In genomic region chr4:126466251-126466750, GRCm38 (mm10) we compare ENCODE assay signal across 10 mouse cellular contexts. TPM values are rescaled to one million over a fixed set of nuclear protein-coding genes. Genes with fewer than 3 reads are reported as not detected.
DNase-seq lines count a peak whose midpoint lies in the region; ATAC-seq and TF ChIP-seq lines count a peak whose summit lies in the region.
"Had no signal": no experiment of that assay in that cellular context is flagged by ENCODE, and none has a peak within 500 bp of the region (broad histone marks: within the 10 kb centered on the region; RNA-seq: fewer than 3 reads in every experiment).

No protein-coding gene starts in this region.

- ATAC-seq in forebrain, postnatal 0 days = no peak
- ATAC-seq in liver, postnatal 0 days = no peak
- no peak for ATAC-seq in lung, postnatal 0 days

- H3K4me1 ChIP-seq in heart, embryonic 10.5 days = peaks cover 48% of the 10 kb centered on the region
- peaks cover 25% of the 10 kb centered on the region for H3K4me1 ChIP-seq in forebrain, postnatal 0 days (ENCODE audit: insufficient read depth)
- peaks cover 21% of the 10 kb centered on the region for H3K4me1 ChIP-seq in liver, postnatal 0 days (ENCODE audit: insufficient read depth)
- peaks cover 16% of the 10 kb centered on the region; the same call in 1 of the 2 replicates for H3K4me1 ChIP-seq in lung, postnatal 0 days (ENCODE audit: insufficient read depth, low read depth, low read length)

- H3K9me3 ChIP-seq in heart, embryonic 10.5 days = no peaks in the 10 kb centered on the region
- no peaks in the 10 kb centered on the region for H3K9me3 ChIP-seq in forebrain, postnatal 0 days (ENCODE audit: low read length)
- H3K9me3 ChIP-seq in liver, postnatal 0 days (ENCODE audit: low read length) = no peaks in the 10 kb centered on the region
- no peaks in the 10 kb centered on the region for H3K9me3 ChIP-seq in lung, postnatal 0 days (ENCODE audit: low read length)

- DNase-seq in heart, embryonic 10.5 days (ENCODE audit: low spot score) = no peak
- no peak for DNase-seq in heart, adult 9 months (ENCODE audit: low spot score in 2 of 2)
- peak; percentile 35 for DNase-seq in ES-CJ7 (ENCODE audit: low read depth, low spot score)
- DNase-seq in forebrain, postnatal 0 days = no peak
- DNase-seq in liver, postnatal 0 days = no peak
- no peak for DNase-seq in cerebellum, postnatal 25 days
- no peak for DNase-seq in left cerebral cortex, adult 11 months (ENCODE audit: low spot score)
- DNase-seq in lung, postnatal 0 days (ENCODE audit: low spot score) = no peak
- DNase-seq: adrenal gland, adult 8-10 months had no signal

- H3K9ac ChIP-seq in forebrain, postnatal 0 days = peak overlapping the region; percentile 37
- H3K9ac ChIP-seq in liver, postnatal 0 days (replicated peaks) = no peak overlapping the region
- no peak overlapping the region for H3K9ac ChIP-seq in lung, postnatal 0 days (replicated peaks; ENCODE audit: low read depth)

- H3K27me3 ChIP-seq in heart, embryonic 10.5 days (ENCODE audit: insufficient read depth, poor library complexity, severe bottlenecking) = no peaks in the 10 kb centered on the region
- H3K27me3 ChIP-seq in forebrain, postnatal 0 days (ENCODE audit: insufficient read depth, low read length) = no peaks in the 10 kb centered on the region
- H3K27me3 ChIP-seq in liver, postnatal 0 days (ENCODE audit: insufficient read depth, low read length) = no peaks in the 10 kb centered on the region
- no peaks in the 10 kb centered on the region for H3K27me3 ChIP-seq in lung, postnatal 0 days (replicated peaks; ENCODE audit: insufficient read depth, low read length)

- H3K4me3 ChIP-seq in heart, embryonic 10.5 days = peak overlapping the region; percentile 38
- peak overlapping the region; percentile 21 for H3K4me3 ChIP-seq in forebrain, postnatal 0 days (ENCODE audit: low read depth, low read length)
- no peak overlapping the region for H3K4me3 ChIP-seq in liver, postnatal 0 days (ENCODE audit: low read depth, low read length)
- H3K4me3 ChIP-seq in lung, postnatal 0 days (ENCODE audit: low read depth, low read length) = no peak overlapping the region
- H3K4me3 ChIP-seq: erythroblast, embryonic 14.5 days had no signal

- H3K27ac ChIP-seq in heart, embryonic 10.5 days = peak overlapping the region; percentile 49; the same call in 1 of the 2 replicates
- H3K27ac ChIP-seq in forebrain, postnatal 0 days (ENCODE audit: low read depth, low read length) = peak overlapping the region; percentile 54; the same call in 1 of the 2 replicates
- no peak overlapping the region for H3K27ac ChIP-seq in liver, postnatal 0 days (ENCODE audit: low read depth)
- no peak overlapping the region for H3K27ac ChIP-seq in lung, postnatal 0 days (ENCODE audit: low read length)

- no peak for TF ChIP-seq CTCF in forebrain, postnatal 0 days (IDR thresholded peaks at IDR 0.05; ENCODE audit: low read depth)
- no peak for TF ChIP-seq CTCF in liver, postnatal 0 days (IDR thresholded peaks at IDR 0.05; ENCODE audit: low read depth)
- no peak for TF ChIP-seq CTCF in lung, postnatal 0 days (IDR thresholded peaks at IDR 0.05)

- TF ChIP-seq EP300 in liver, postnatal 0 days (IDR thresholded peaks at IDR 0.05; ENCODE audit: low read depth) = no peak
- TF ChIP-seq EP300 in lung, postnatal 0 days (IDR thresholded peaks at IDR 0.05) = no peak

- peak overlapping the region; percentile 71 for H3K4me2 ChIP-seq in forebrain, postnatal 0 days (ENCODE audit: low read depth)
- H3K4me2 ChIP-seq in liver, postnatal 0 days (ENCODE audit: low read depth, low read length) = 0 out of 2 replicates have a peak overlapping the region, but pooled peaks have one; percentile 2
- H3K4me2 ChIP-seq in lung, postnatal 0 days (replicated peaks; ENCODE audit: low read depth, low read length) = no peak overlapping the region

- no peaks in the 10 kb centered on the region for H3K36me3 ChIP-seq in heart, embryonic 10.5 days
- no peaks in the 10 kb centered on the region for H3K36me3 ChIP-seq in forebrain, postnatal 0 days (ENCODE audit: insufficient read depth)
- no peaks in the 10 kb centered on the region for H3K36me3 ChIP-seq in liver, postnatal 0 days (replicated peaks; ENCODE audit: insufficient read depth, low read length)
- no peaks in the 10 kb centered on the region for H3K36me3 ChIP-seq in lung, postnatal 0 days (ENCODE audit: insufficient read depth, low read length)

- 30% methylated on average over 8 of the region's 8 CpGs for WGBS in heart, embryonic 10.5 days
- 7% methylated on average over 8 of the region's 8 CpGs for WGBS in forebrain, postnatal 0 days
- whole genome bisulfite sequencing in liver, postnatal 0 days (ENCODE audit: insufficient replicate concordance) = 49% methylated on average over 8 of the region's 8 CpGs
- WGBS in lung, postnatal 0 days = 35% methylated on average over 8 of the region's 8 CpGs

RNA-seq across cellular contexts. Expression of gene Ago1, which starts 2.1 kb away (rescaled TPM):
- 2.4 and 3.4 TPM in 2 replicates for polyA plus RNA-seq in heart, embryonic 10.5 days (2016; fragmentation: Nextera tagmentation; extraction: Ambion mirVana)
- 33.2 and 35.7 TPM in 2 replicates for total RNA-seq in forebrain, postnatal 0 days (2014; rRNA removed)
- 4.5 and 4.7 TPM in 2 replicates for polyA plus RNA-seq in forebrain, postnatal 0 days (2015; fragmentation: Nextera tagmentation; extraction: Ambion mirVana)
- 0.94 and 0.97 TPM in 2 replicates for polyA plus RNA-seq in liver, postnatal 0 days (2015; fragmentation: Nextera tagmentation; extraction: Ambion mirVana)
- polyA plus RNA-seq in lung, postnatal 0 days (2015; fragmentation: Nextera tagmentation; extraction: Ambion mirVana) = 5.4 and 5.7 TPM in 2 replicates

RNA-seq across cellular contexts. Expression of gene Ago3, which starts 36.9 kb away (rescaled TPM):
- polyA plus RNA-seq in heart, embryonic 10.5 days (2016; fragmentation: Nextera tagmentation; extraction: Ambion mirVana) = 11.6 and 14.5 TPM in 2 replicates
- 7.3 and 11.4 TPM in 2 replicates for total RNA-seq in forebrain, postnatal 0 days (2014; rRNA removed)
- 9.6 and 13.2 TPM in 2 replicates for polyA plus RNA-seq in forebrain, postnatal 0 days (2015; fragmentation: Nextera tagmentation; extraction: Ambion mirVana)
- polyA plus RNA-seq in liver, postnatal 0 days (2015; fragmentation: Nextera tagmentation; extraction: Ambion mirVana) = 3.8 and 5.2 TPM in 2 replicates
- polyA plus RNA-seq in lung, postnatal 0 days (2015; fragmentation: Nextera tagmentation; extraction: Ambion mirVana) = 8.6 TPM in 2 replicates

Comparison
In these comparisons a context has a peak if more than half of its experiments do, and no peak if none do; other contexts are left out.
1. H3K27ac ChIP-seq: peak in heart, embryonic 10.5 days (single experiment) and forebrain, postnatal 0 days (single experiment); none in liver, postnatal 0 days (single experiment) and lung, postnatal 0 days (single experiment).
2. H3K4me3 ChIP-seq: peak in heart, embryonic 10.5 days (single experiment) and forebrain, postnatal 0 days (single experiment); none in liver, postnatal 0 days (single experiment) and lung, postnatal 0 days (single experiment).